Mouse (Mus musculus) bone marrow macrophage, adult 2 months (primary cell): ENCODE measurements around the gene Marcksl1. TPM values are rescaled to one million over a fixed set of nuclear protein-coding genes. Genes with fewer than 3 reads are reported as not detected.
"Not testable (repeated sequence)": the region's sequence is repeated elsewhere in the genome, so short reads cannot be mapped to it uniquely, and the experiment has no call there.

Source experiments
- H3K27ac ChIP-seq: 2 replicates; pipeline ENCODE4 v1.5.1; 2012; ENCODE audit warnings: low read depth, low read length; ENCODE audit not compliant: insufficient read depth
- H3K4me1 ChIP-seq: 2 replicates; pipeline ENCODE4 v1.6.1; 2012; ENCODE audit warnings: low read length; ENCODE audit not compliant: control insufficient read depth, insufficient read depth
- H3K4me3 ChIP-seq: 2 replicates; pipeline ENCODE4 v1.5.1; 2012; ENCODE audit warnings: mild to moderate bottlenecking, low read length, moderate library complexity; ENCODE audit not compliant: insufficient read depth
- CTCF ChIP-seq: IDR thresholded peaks from 2 replicates; pipeline ENCODE4 v1.5.1; 2012; ENCODE audit warnings: low read depth, mild to moderate bottlenecking, low read length, moderate library complexity
- POLR2A ChIP-seq: IDR thresholded peaks from 2 replicates; pipeline ENCODE4 v1.6.1; 2012; ENCODE audit warnings: mild to moderate bottlenecking, low read depth, low read length, borderline replicate concordance
- polyA plus RNA-seq: library from polyadenylated mRNA; stranded (reverse); fragments of >200 nt; gene quantifications from 2 replicates; pipeline ENCODE4 v1.2.4, GENCODE M21; 2012; ENCODE audit not compliant: missing spikeins, insufficient read depth, insufficient read length

Marcksl1 gene
- polyA plus RNA-seq, 1 experiment: 157 TPM

DNA sequence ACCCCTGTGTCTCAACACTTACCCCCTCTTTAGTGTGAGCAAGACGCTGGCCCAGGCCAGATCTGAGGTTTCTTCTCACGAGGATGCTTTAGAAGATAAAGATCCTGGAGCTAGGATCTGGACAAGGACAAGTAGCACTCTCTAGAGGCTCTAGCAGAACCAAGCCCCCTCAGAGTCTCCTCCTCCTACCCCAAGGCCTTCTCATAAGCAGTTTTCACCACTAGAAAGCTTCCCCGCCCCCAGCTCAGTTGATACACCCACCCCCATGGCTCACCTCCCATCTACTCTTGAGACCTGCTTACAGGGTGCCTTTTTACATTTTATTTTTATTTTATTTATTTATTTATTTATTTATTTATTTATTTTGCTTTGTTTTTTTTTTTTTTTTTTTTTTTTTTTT is 3.7 kb upstream of the Marcksl1 start:
- Histone ChIP-seq H3K4me1 (peaks cover 36% of the 10 kb centered on the region), H3K27ac (no peak overlapping the region), H3K4me3 (no peak overlapping the region)

GRCm38 (mm10) chr4:129510723-129511412 is 2.5 kb upstream of the Marcksl1 start:
- peaks cover 31% of the 10 kb centered on the region for H3K4me1 ChIP-seq
- no peak overlapping the region for H3K27ac ChIP-seq
- TF ChIP-seq CTCF (no peak), POLR2A (no peak)
- no peak overlapping the region for H3K4me3 ChIP-seq

More for the DNA sequence above, 3.7 kb upstream of the Marcksl1 start:
- TF ChIP-seq CTCF (no peak), POLR2A (no peak)

- H3K27ac ChIP-seq: no peak overlapping the region
- no peak overlapping the region for H3K4me3 ChIP-seq
- peaks cover 31% of the 10 kb centered on the region for H3K4me1 ChIP-seq
- TF ChIP-seq CTCF (no peak), POLR2A (no peak)
These were observed 1.8 kb upstream of the Marcksl1 start for GRCm38 (mm10) chr4:129511413-129512096.

- Histone ChIP-seq H3K4me1 (peaks cover 18% of the 10 kb centered on the region), H3K4me3 (peak overlapping the region; percentile 64), H3K27ac (no peak overlapping the region)
- TF ChIP-seq POLR2A (no peak), CTCF (no peak)
These were observed 510 bp downstream of the Marcksl1 start for GRCm38 (mm10) chr4:129513891-129514290.

GRCm38 (mm10) chr4:129514300-129514898 is 1.0 kb downstream of the Marcksl1 start:
- Histone ChIP-seq H3K27ac (no peak overlapping the region), H3K4me1 (peaks cover 18% of the 10 kb centered on the region), H3K4me3 (peak overlapping the region; percentile 64)
- no peak for TF ChIP-seq POLR2A
- TF ChIP-seq CTCF: peak; percentile 74

GRCm38 (mm10) chr4:129516925-129517324 is 3.5 kb downstream of the Marcksl1 start:
- peaks cover 12% of the 10 kb centered on the region for H3K4me1 ChIP-seq
- H3K27ac ChIP-seq: no peak overlapping the region
- H3K4me3 ChIP-seq: no peak overlapping the region
- TF ChIP-seq CTCF: no peak
- TF ChIP-seq POLR2A: no peak

- TF ChIP-seq POLR2A (no peak), CTCF (no peak)
- H3K4me1 ChIP-seq: no peaks in the 10 kb centered on the region
- H3K4me3 ChIP-seq: no peak overlapping the region
- H3K27ac ChIP-seq: no peak overlapping the region
These were observed 5.1 kb downstream of the Marcksl1 start for GRCm38 (mm10) chr4:129518519-129518918.

GRCm38 (mm10) chr4:129525338-129525737 is 12.0 kb downstream of the Marcksl1 start:
- Histone ChIP-seq H3K4me1 (no peaks in the 10 kb centered on the region), H3K27ac (no peak overlapping the region), H3K4me3 (no peak overlapping the region)
- TF ChIP-seq POLR2A: no peak
- TF ChIP-seq CTCF: no peak

DNA sequence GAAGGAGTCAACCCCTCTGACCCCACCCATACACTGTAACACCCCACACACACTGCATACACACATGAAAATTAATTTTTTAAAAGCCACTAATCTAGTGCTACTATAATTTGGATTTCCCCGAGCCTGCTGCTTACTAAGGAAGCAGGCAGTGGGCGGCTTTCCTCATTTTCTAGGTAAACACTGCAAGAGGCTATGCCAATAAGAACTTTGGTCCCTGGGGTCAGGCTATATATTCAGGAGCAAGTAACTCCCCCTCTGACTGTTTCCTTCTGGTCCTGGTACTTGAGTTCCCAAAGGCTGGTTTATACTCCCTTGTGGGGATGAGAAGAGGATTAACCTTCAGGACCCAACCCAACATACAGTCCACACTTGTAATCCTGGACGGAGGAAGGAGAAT is 12.5 kb downstream of the Marcksl1 start:
- no peak overlapping the region for H3K27ac ChIP-seq
- H3K4me3 ChIP-seq: no peak overlapping the region
- no peaks in the 10 kb centered on the region for H3K4me1 ChIP-seq
- TF ChIP-seq POLR2A (no peak), CTCF (no peak)

- not testable (repeated sequence) for H3K4me1 ChIP-seq, H3K4me3 ChIP-seq, H3K27ac ChIP-seq
These were observed 15.5 kb downstream of the Marcksl1 start for GRCm38 (mm10) chr4:129528901-129529300.
